Mouse (Mus musculus) forebrain, embryonic 14.5 days (tissue): ENCODE measurements around the gene Ccdc92b. TPM values are rescaled to one million over a fixed set of nuclear protein-coding genes. Genes with fewer than 3 reads are reported as not detected.

Experiments used
- ATAC-seq: fragments of 200-750 bp; cut with Nextera tagmentation; 2 replicates; pipeline ENCODE4 v1.8.0; 2017; ENCODE audit warnings: mild to moderate bottlenecking, moderate library complexity
- DNase-seq: peaks from one replicate; pipeline ENCODE4 v3.0.0-alpha.2; 2015; ENCODE audit warnings: low spot score
- H3K27ac ChIP-seq: fragments of 300-500 bp; sonication (generic); 2 replicates; pipeline ENCODE4 v1.5.1; 2014; ENCODE audit warnings: low read depth, mild to moderate bottlenecking, control low read depth, low read length, moderate library complexity
- H3K27me3 ChIP-seq: fragments of 300-500 bp; sonication (generic); replicated peaks from 2 replicates; pipeline ENCODE4 v1.6.1; 2014; ENCODE audit warnings: low read length, control low read depth, mixed read lengths; ENCODE audit not compliant: control insufficient read depth, insufficient read depth
- H3K36me3 ChIP-seq: fragments of 300-500 bp; sonication (generic); 2 replicates; pipeline ENCODE4 v1.6.1; 2014; ENCODE audit warnings: low read length, control low read depth; ENCODE audit not compliant: control insufficient read depth, insufficient read depth
- H3K4me1 ChIP-seq: fragments of 300-500 bp; sonication (generic); 2 replicates; pipeline ENCODE4 v1.6.1; 2014; ENCODE audit warnings: antibody characterized with exemption, low read length, control low read depth; ENCODE audit not compliant: control insufficient read depth, insufficient read depth
- H3K4me2 ChIP-seq: fragments of 300-500 bp; sonication (generic); 2 replicates; pipeline ENCODE4 v1.6.1; 2014; ENCODE audit warnings: mild to moderate bottlenecking, control low read depth, low read length
- H3K4me3 ChIP-seq: fragments of 300-500 bp; sonication (generic); 2 replicates; pipeline ENCODE4 v1.5.1; 2014; ENCODE audit warnings: low read depth, low read length, control low read depth
- H3K9ac ChIP-seq: fragments of 300-500 bp; sonication (generic); 2 replicates; pipeline ENCODE4 v1.6.1; 2014; ENCODE audit warnings: mild to moderate bottlenecking, low read length, control low read depth, moderate library complexity
- H3K9me3 ChIP-seq: fragments of 300-500 bp; sonication (generic); replicated peaks from 2 replicates; pipeline ENCODE4 v1.6.1; 2016; ENCODE audit warnings: low read length, control low read depth, mixed read lengths; ENCODE audit not compliant: control insufficient read depth
- WGBS: fragments of 180-500 bp; shearing (Covaris S2); extraction: QIAGEN DNeasy Blood & Tissue Kit; methylation state at CpG from one replicate; pipeline ENCODE4 v1.1.7; 2014; 5-methylcytosine and 5-hydroxymethylcytosine counted together
- polyA plus RNA-seq: library from polyadenylated mRNA; unstranded; fragments of >200 nt; fragmentation: Nextera tagmentation; extraction: Ambion mirVana; gene quantifications from 2 replicates; pipeline ENCODE4 v1.2.1, GENCODE M21; 2014

Gene Ccdc92b
- polyA plus RNA-seq, 1 experiment from 2014 or later, result 2.3 TPM

GRCm38 (mm10) chr11:74597990-74598337 lies 21.4 kb upstream of the Ccdc92b start:
- H3K4me1 ChIP-seq, result no peaks in the 10 kb centered on the region
- no peak overlapping the region for H3K9ac ChIP-seq
- no peak for ATAC-seq
- H3K27me3 ChIP-seq, result no peaks in the 10 kb centered on the region
- no peak for DNase-seq
- H3K9me3 ChIP-seq, result no peaks in the 10 kb centered on the region
- no peak overlapping the region for H3K4me2 ChIP-seq
- no peak overlapping the region for H3K27ac ChIP-seq
- H3K36me3 ChIP-seq, result no peaks in the 10 kb centered on the region
- no peak overlapping the region for H3K4me3 ChIP-seq

DNA sequence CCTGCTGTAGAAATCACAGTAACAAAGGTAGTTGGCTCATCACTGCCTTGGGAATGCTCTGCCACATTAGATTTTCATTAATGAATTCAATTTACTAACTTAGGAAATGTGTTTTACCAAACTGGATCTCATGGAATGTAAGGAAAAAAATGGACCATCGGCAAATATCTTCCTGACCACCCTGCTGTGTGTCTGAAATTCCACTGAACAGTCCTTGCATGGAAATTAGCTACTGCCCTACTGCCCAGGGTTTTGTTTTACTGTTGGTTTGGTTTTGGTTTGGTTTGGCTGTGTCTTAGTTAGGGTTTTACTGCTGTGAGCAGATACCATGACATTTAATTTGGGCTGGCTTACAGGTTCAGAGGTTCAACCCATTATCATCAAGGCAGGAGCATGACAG lies 17.1 kb upstream of the Ccdc92b start:
- WGBS, result 88% methylated on average over 1 of the region's 1 CpGs
- Histone ChIP-seq H3K4me2 (no peak overlapping the region), H3K9me3 (no peaks in the 10 kb centered on the region), H3K27ac (no peak overlapping the region), H3K4me3 (no peak overlapping the region), H3K9ac (no peak overlapping the region), H3K27me3 (no peaks in the 10 kb centered on the region), H3K36me3 (no peaks in the 10 kb centered on the region), H3K4me1 (no peaks in the 10 kb centered on the region)
- DNase-seq (no peak), ATAC-seq (no peak)

DNA sequence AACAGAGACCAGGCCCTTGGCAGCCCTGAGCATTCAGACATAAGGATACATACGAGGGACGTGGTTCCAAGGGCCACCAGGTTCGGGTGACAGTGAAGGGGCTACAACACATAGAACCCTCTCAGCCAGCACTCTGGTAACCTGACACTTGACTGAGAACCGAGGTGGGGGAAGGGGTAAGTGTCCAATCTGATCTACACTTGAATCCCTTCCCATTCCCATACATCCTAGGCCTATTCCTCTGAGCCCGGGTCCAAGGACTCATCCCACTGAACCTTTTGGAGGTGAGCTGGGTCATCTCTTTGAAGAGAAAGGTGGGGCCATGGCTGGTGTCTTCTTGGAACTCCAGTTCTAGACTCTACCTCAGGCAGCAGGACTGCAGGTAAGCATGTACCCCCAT lies 9.3 kb upstream of the Ccdc92b start:
- H3K9ac ChIP-seq, result no peak overlapping the region
- no peak overlapping the region; the same call in 1 of the 2 replicates for H3K4me2 ChIP-seq
- no peak overlapping the region for H3K4me3 ChIP-seq
- H3K36me3 ChIP-seq, result no peaks in the 10 kb centered on the region
- H3K27ac ChIP-seq, result no peak overlapping the region
- no peaks in the 10 kb centered on the region for H3K9me3 ChIP-seq
- no peaks in the 10 kb centered on the region for H3K4me1 ChIP-seq
- H3K27me3 ChIP-seq, result peaks cover 32% of the 10 kb centered on the region
- no peak for DNase-seq
- no peak for ATAC-seq
- 26% methylated on average over 5 of the region's 5 CpGs for WGBS

DNA sequence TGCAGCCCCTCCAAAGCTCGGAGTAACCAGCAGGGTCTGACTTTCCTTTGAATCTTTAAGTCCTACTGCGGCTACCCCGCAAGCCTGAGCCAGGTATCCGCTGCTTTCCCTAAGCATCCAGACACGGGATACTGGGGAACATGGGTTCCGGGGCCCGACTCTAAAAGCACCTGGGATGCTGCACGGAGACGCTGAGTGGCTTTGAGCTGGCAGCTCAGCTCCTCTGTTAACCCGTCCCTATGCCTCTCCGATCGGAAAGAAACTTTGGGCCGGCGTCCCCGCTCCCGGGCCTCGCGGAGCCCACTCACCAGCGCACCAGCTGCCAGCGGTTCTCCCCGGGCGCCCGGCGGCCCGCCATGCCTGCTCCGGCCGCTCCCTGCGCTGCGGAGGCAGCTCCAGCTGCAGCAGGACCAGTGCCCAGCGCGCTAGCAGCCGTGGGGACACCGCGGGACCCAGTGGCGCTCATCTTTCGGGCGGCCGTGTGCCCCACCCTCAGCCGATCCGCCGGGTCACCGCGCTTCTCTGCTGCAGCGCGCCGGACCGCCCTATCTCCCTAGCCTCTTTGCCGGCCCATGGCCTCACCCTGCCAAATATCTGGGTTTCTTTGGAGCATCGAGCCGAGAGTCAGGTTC lies 8.7 kb upstream of the Ccdc92b start, which contains the start of gene Rap1gap2:
Gene Rap1gap2, minus strand, starts transcription at position 371 of the 632 bp plus-strand sequence.
- Histone ChIP-seq H3K4me3 (peak within 1 kb of the TSS; percentile 36), H3K9ac (peak within 1 kb of the TSS; percentile 5), H3K36me3 (no peaks in the 10 kb centered on the region), H3K27me3 (peaks cover 32% of the 10 kb centered on the region), H3K9me3 (no peaks in the 10 kb centered on the region), H3K4me2 (peak within 1 kb of the TSS; percentile 68), H3K27ac (no peak within 1 kb of the TSS), H3K4me1 (no peaks in the 10 kb centered on the region)
- no peak for ATAC-seq
- 2% methylated on average over 49 of the region's 50 CpGs for WGBS
- peak; percentile 22 for DNase-seq

- Histone ChIP-seq H3K27ac (no peak overlapping the region), H3K4me3 (no peak overlapping the region), H3K9ac (no peak overlapping the region; the same call in 1 of the 2 replicates), H3K9me3 (no peaks in the 10 kb centered on the region), H3K4me1 (no peaks in the 10 kb centered on the region), H3K36me3 (no peaks in the 10 kb centered on the region), H3K27me3 (peaks cover 32% of the 10 kb centered on the region), H3K4me2 (no peak overlapping the region)
- DNase-seq, result no peak
- ATAC-seq, result no peak
- WGBS, result 17% methylated on average over 7 of the region's 7 CpGs
These were observed 8.0 kb upstream of the Ccdc92b start for GRCm38 (mm10) chr11:74611437-74611836.

DNA sequence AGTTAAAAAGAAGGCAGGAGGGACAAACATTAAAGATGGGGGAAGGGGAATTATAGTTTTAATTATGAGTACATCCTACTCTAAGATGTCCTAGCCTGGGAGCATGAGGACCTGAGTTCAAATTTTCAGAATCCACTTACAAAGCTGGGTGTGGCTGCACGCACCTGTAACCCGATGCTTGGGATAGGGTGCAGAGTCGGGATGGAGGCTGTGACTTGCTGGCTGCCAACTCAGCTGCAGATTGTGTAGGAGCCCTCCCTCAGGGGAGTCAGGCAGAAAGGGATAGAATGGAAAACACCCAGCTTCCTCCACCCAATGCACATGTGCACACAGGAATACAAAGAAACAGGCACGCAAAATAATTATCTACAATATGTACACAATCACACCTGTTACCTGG lies 6.0 kb upstream of the Ccdc92b start:
- no peak overlapping the region for H3K4me2 ChIP-seq
- H3K9me3 ChIP-seq, result no peaks in the 10 kb centered on the region
- WGBS, result 61% methylated on average over 4 of the region's 4 CpGs
- H3K27ac ChIP-seq, result no peak overlapping the region
- no peak for ATAC-seq
- H3K27me3 ChIP-seq, result peaks cover 34% of the 10 kb centered on the region
- DNase-seq, result no peak
- no peaks in the 10 kb centered on the region for H3K36me3 ChIP-seq
- H3K9ac ChIP-seq, result no peak overlapping the region
- no peaks in the 10 kb centered on the region for H3K4me1 ChIP-seq
- H3K4me3 ChIP-seq, result no peak overlapping the region

- H3K9ac ChIP-seq, result no peak overlapping the region
- H3K4me3 ChIP-seq, result no peak overlapping the region
- no peaks in the 10 kb centered on the region for H3K9me3 ChIP-seq
- H3K4me1 ChIP-seq, result 0 out of 2 replicates have a peak, but pooled peaks cover 3% of the 10 kb centered on the region
- H3K4me2 ChIP-seq, result no peak overlapping the region
- ATAC-seq (no peak), DNase-seq (no peak)
- no peak overlapping the region for H3K27ac ChIP-seq
- no peaks in the 10 kb centered on the region for H3K36me3 ChIP-seq
- 51% methylated on average over 5 of the region's 5 CpGs for WGBS
- peaks cover 25% of the 10 kb centered on the region for H3K27me3 ChIP-seq
These were observed 3.8 kb upstream of the Ccdc92b start for GRCm38 (mm10) chr11:74615571-74615970.

- Histone ChIP-seq H3K27me3 (peaks cover 5% of the 10 kb centered on the region; the same call in 1 of the 2 replicates), H3K9ac (peak overlapping the region; percentile 66), H3K4me3 (peak overlapping the region; percentile 56), H3K27ac (no peak overlapping the region), H3K9me3 (no peaks in the 10 kb centered on the region), H3K4me1 (0 out of 2 replicates have a peak, but pooled peaks cover 3% of the 10 kb centered on the region), H3K4me2 (peak overlapping the region; percentile 70), H3K36me3 (no peaks in the 10 kb centered on the region)
- WGBS, result 2% methylated on average over 16 of the region's 16 CpGs
- no peak for DNase-seq
- no peak; the same call in 1 of the 2 replicates for ATAC-seq
These were observed 523 bp downstream of the Ccdc92b start for GRCm38 (mm10) chr11:74619956-74620300.

- Histone ChIP-seq H3K27me3 (peaks cover 5% of the 10 kb centered on the region; the same call in 1 of the 2 replicates), H3K27ac (no peak overlapping the region), H3K36me3 (no peaks in the 10 kb centered on the region), H3K4me3 (no peak overlapping the region), H3K9ac (no peak overlapping the region), H3K9me3 (no peaks in the 10 kb centered on the region), H3K4me2 (no peak overlapping the region), H3K4me1 (0 out of 2 replicates have a peak, but pooled peaks cover 3% of the 10 kb centered on the region)
- DNase-seq (no peak), ATAC-seq (no peak)
- WGBS, result 82% methylated on average over 8 of the region's 8 CpGs
These were observed 2.7 kb downstream of the Ccdc92b start for GRCm38 (mm10) chr11:74621974-74622669.
